Mouse (Mus musculus) kidney, adult 9 months (tissue): ENCODE measurements around the gene Aldh5a1.
A peak's percentile ranks its signal among the peaks of the same experiment; 100 is the strongest.

Source experiments
- DNase-seq: peaks from one replicate; pipeline ENCODE4 v3.0.0; 2022

The Aldh5a1 gene

GRCm38 (mm10) chr13:24930591-24930990, 6.9 kb downstream of the Aldh5a1 start:
- peak; percentile 64 for DNase-seq

GRCm38 (mm10) chr13:24923991-24924390, 13.5 kb downstream of the Aldh5a1 start:
- DNase-seq = no peak

- DNase-seq = no peak
These were observed 16.2 kb downstream of the Aldh5a1 start for GRCm38 (mm10) chr13:24921281-24921680.

GRCm38 (mm10) chr13:24920333-24920977, 17.0 kb downstream of the Aldh5a1 start:
- peak; percentile 65 for DNase-seq

GRCm38 (mm10) chr13:24915831-24916230, 21.6 kb downstream of the Aldh5a1 start:
- no peak for DNase-seq

GRCm38 (mm10) chr13:24914915-24915314, 22.5 kb downstream of the Aldh5a1 start:
- DNase-seq = no peak

GRCm38 (mm10) chr13:24913576-24913975, 23.9 kb downstream of the Aldh5a1 start:
- peak; percentile 49 for DNase-seq

GRCm38 (mm10) chr13:24909112-24909511, 28.3 kb downstream of the Aldh5a1 start:
- no peak for DNase-seq

- DNase-seq = peak; percentile 85
These were observed 30.5 kb downstream of the Aldh5a1 start for GRCm38 (mm10) chr13:24906831-24907570.

GRCm38 (mm10) chr13:24905422-24905821, 32.0 kb downstream of the Aldh5a1 start:
- DNase-seq = no peak

- no peak for DNase-seq
These were observed 34.0 kb downstream of the Aldh5a1 start for GRCm38 (mm10) chr13:24903412-24903811.

GRCm38 (mm10) chr13:24901916-24902315, 35.5 kb downstream of the Aldh5a1 start:
- DNase-seq = no peak

- peak; percentile 91 for DNase-seq
These were observed 43.6 kb downstream of the Aldh5a1 start for GRCm38 (mm10) chr13:24893880-24894279.

- peak; percentile 91 for DNase-seq
These were observed 44.9 kb downstream of the Aldh5a1 start for GRCm38 (mm10) chr13:24892516-24892915.

- peak; percentile 90 for DNase-seq
These were observed 47.9 kb downstream of the Aldh5a1 start for GRCm38 (mm10) chr13:24889554-24889953.

- DNase-seq = peak; percentile 59
These were observed 55.0 kb downstream of the Aldh5a1 start for GRCm38 (mm10) chr13:24882411-24882810.

- peak; percentile 90 for DNase-seq
These were observed 56.8 kb downstream of the Aldh5a1 start for GRCm38 (mm10) chr13:24880704-24881103.

- DNase-seq = peak; percentile 42
These were observed 57.3 kb downstream of the Aldh5a1 start for GRCm38 (mm10) chr13:24880208-24880607.

GRCm38 (mm10) chr13:24879359-24880040, 58.0 kb downstream of the Aldh5a1 start:
- peak; percentile 96 for DNase-seq

- DNase-seq = no peak
These were observed 69.2 kb downstream of the Aldh5a1 start for GRCm38 (mm10) chr13:24868233-24868632.

GRCm38 (mm10) chr13:24867789-24868188, 69.7 kb downstream of the Aldh5a1 start:
- DNase-seq = no peak

- DNase-seq = no peak
These were observed 70.7 kb downstream of the Aldh5a1 start for GRCm38 (mm10) chr13:24866430-24867402.

- peak; percentile 76 for DNase-seq
These were observed 74.9 kb downstream of the Aldh5a1 start for GRCm38 (mm10) chr13:24862520-24862919.
